Mouse (Mus musculus): ENCODE data around the gene Eml2. TPM values are rescaled to one million over a fixed set of nuclear protein-coding genes. Genes with fewer than 3 reads are reported as not detected.

The Eml2 gene
- polyA plus RNA-seq, 1 experiment: 58.3 TPM

GRCm38 (mm10) chr7:19230041-19230580 lies 53.9 kb downstream of the Eml2 start:
- no peak for DNase-seq (ENCODE audit: low spot score)

DNA sequence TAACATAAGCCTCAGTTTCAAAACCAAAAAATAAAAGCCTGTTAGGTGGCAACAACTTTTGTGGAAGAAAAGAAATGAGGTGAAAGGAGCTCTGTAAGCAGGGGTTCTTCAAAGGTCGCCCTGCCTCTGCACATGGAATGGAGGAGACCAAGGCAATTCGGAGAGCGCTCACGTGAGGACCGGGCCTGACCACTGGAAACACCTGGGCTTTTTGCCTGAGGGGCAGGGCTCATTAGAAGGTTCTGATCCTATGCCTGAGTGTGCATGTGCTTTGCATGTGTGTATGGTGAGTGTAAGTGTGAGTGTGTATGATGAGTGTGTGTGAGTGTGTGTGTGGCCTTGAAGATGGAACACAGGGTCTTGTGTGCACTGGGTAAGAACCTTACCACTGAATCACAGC lies 54.7 kb downstream of the Eml2 start:
- DNase-seq (ENCODE audit: low spot score): no peak

DNA sequence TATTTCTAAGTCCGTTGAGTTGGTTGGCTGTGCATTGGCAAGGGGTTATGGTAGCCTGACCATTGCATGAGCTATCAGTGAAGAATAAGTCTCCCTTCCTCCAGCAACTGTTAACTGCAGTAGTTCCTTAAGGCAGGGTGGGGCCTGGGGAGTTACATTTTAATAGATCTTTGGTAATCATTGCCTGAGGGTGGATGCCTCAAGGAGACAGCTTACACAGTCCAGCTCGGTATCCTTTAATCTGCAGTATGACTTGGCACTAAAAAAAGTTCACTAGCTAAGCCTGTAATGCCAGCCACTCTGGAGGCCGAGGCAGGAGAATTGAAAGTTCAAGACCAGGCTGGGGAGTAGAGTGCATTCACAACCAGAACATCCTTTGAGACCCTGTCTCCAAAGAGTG lies 55.6 kb downstream of the Eml2 start:
- DNase-seq (ENCODE audit: low spot score): no peak

GRCm38 (mm10) chr7:19234652-19235051 lies 58.4 kb downstream of the Eml2 start:
- no peak for DNase-seq (ENCODE audit: low spot score)

- DNase-seq (ENCODE audit: low spot score): no peak
Observed at GRCm38 (mm10) chr7:19235092-19235671, 59.0 kb downstream of the Eml2 start.

GRCm38 (mm10) chr7:19236411-19236810 lies 60.2 kb downstream of the Eml2 start:
- no peak for DNase-seq (ENCODE audit: low spot score)

- no peak for DNase-seq (ENCODE audit: low spot score)
Observed at GRCm38 (mm10) chr7:19238344-19238743, 62.1 kb downstream of the Eml2 start.

DNA sequence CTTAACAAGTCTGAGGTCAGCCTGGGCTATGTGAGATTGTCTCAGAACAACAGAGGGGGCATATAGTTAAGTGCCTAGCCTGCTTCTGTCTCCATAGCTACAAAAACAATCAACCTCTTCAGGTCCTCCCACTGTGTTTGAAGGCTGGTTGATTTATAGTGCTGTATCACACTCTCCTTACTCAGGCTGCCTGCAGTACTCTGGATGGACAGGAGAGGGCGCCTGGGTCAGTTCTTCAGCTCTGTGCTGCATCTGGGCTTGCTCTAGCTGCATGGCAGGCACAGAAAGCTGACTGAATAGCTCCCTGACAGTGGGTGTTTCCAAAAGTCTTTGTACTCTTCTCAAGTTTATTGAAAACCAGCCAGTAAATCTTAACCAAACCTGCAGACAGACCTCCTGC lies 63.2 kb downstream of the Eml2 start:
- DNase-seq (ENCODE audit: low spot score): peak; percentile 75

- DNase-seq (ENCODE audit: low spot score): no peak
Observed at GRCm38 (mm10) chr7:19239986-19240385, 63.8 kb downstream of the Eml2 start.

- no peak for DNase-seq (ENCODE audit: low spot score)
Observed at GRCm38 (mm10) chr7:19240905-19241463, 64.8 kb downstream of the Eml2 start.

- no peak for DNase-seq (ENCODE audit: low spot score)
Observed at GRCm38 (mm10) chr7:19242005-19242404, 65.8 kb downstream of the Eml2 start.

GRCm38 (mm10) chr7:19243858-19244257 lies 67.6 kb downstream of the Eml2 start:
- DNase-seq (ENCODE audit: low spot score): no peak

DNA sequence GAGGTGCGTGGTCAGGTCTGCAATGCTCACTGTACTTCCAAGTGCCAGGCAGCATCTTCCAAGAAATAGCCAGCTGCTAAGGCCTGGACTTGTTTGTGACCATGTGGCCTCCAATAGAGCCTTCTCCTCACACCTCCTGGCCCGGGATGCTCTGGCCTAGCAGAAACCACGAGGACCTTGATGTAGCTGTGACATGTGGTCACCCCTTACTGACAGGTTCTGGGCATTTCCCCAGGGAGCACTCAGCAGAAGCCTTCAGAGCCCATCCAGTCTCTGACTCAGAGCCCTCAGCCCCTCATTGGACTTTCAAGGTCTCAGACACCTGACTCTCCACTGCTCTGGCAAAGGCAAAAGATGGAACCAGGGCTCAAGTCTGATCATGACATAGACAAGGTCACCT lies 68.9 kb downstream of the Eml2 start:
- DNase-seq (ENCODE audit: low spot score): no peak

DNA sequence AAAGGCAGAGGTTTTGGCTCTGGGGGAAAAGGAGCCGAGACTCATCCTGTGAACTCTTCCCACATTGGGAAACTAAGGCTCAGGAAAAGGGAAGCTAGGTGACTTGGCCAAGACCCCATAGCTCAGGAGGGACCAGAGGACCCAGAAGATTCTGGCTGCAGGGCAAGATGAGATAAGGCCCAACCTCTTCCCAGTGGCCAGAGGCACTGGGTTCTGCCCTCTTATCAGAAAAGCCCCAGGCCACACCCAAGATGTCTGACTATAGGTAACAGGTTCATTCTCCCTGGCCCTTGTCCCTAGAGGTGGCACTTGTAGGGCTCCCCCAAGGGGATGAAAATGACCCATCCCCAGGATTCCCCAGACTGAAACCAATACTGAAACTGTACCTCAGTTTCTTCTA lies 70.6 kb downstream of the Eml2 start:
- DNase-seq (ENCODE audit: low spot score): no peak

DNA sequence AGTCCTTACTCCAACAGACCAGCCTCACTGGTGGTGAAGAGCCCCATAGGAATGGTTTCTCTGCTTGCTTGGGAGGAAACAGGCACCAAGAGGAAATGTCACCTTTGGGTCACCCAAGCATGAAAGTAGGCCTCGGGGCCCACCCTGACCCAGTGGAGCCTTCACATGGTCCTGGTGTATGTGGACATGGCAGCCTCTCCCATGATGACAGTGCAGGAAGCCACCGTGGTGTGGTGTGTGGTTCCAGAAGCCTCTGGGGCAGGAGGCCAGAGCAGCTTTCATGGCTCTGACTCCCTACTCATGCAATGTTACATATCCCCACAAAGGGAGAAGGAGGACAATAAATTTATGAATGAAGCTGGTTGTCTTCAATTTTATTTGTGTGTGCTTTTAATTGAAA lies 71.3 kb downstream of the Eml2 start:
- no peak for DNase-seq (ENCODE audit: low spot score)

DNA sequence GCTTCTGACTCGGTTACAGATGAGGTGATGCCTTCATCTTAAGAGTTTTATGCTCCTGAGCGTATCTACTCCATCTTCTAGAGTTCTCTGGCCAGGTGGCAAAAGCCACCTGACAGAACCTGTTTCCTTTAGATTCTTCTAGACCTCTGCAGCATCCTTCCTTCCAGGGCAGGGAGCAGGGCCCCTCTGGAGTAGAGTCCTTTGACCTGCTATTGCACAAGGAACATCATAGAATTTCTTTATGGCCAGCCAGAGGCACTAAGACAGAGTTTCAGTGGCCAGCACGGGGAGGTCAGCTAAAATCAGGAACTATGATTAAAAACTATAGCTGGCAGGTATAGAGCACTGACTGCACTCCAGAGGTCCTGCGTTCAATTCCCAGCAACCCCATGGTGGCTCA lies 75.9 kb downstream of the Eml2 start:
- no peak for DNase-seq (ENCODE audit: low spot score)

GRCm38 (mm10) chr7:19253437-19253836 lies 77.2 kb downstream of the Eml2 start:
- no peak for DNase-seq (ENCODE audit: low spot score)

DNA sequence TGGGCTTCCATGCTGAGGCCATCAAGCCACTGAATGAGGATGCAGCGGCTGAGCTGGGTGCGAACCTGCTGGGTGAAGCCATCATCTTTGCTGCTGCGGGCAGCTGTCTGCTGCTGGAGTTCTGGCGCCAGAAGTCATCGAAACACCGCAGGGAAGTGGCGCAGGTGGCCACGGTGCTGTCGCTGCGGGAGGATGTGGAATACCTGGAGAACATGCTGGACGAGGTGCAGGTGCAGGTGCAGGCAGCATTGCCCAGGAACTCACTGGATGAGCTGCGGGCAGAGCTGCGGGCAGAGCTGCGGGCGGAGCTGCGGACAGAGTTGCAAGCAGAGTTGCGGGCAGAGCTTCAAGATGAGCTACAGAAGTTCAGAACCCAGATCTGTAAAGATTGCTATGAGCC lies 79.2 kb downstream of the Eml2 start:
- no peak for DNase-seq (ENCODE audit: low spot score)

Other genes starting within 250 kb of the Eml2 start
- 0.04 TPM in 1 of 2 replicates, not detected in the other for gene Nanos2, start 189.0 kb upstream of the Eml2 start, polyA plus RNA-seq (2012; rRNA removed)
- gene Mypop, start 185.2 kb upstream of the Eml2 start, polyA plus RNA-seq (2012; rRNA removed): 7.5 and 9.5 TPM in 2 replicates
- 15.8 and 20.3 TPM in 2 replicates for gene Irf2bp1, start 172.4 kb upstream of the Eml2 start, polyA plus RNA-seq (2012; rRNA removed)
- gene Foxa3, start 152.9 kb upstream of the Eml2 start, polyA plus RNA-seq (2012; rRNA removed): 0.04 TPM in 1 of 2 replicates, not detected in the other
- gene Sympk, start 152.0 kb upstream of the Eml2 start, polyA plus RNA-seq (2012; rRNA removed): 35.0 and 43.7 TPM in 2 replicates
- 0.03 TPM in 1 of 2 replicates, not detected in the other for gene Rsph6a, start 121.7 kb upstream of the Eml2 start, polyA plus RNA-seq (2012; rRNA removed)
- 44.9 and 46.4 TPM in 2 replicates for gene Dmwd, start 100.2 kb upstream of the Eml2 start, polyA plus RNA-seq (2012; rRNA removed)
- gene Dmpk, start 92.6 kb upstream of the Eml2 start, polyA plus RNA-seq (2012; rRNA removed): 525 and 848 TPM in 2 replicates
- 59.1 and 60.2 TPM in 2 replicates for gene Six5, start 81.8 kb upstream of the Eml2 start, polyA plus RNA-seq (2012; rRNA removed)
- 0.13 and 0.40 TPM in 2 replicates for gene Gm4969, start 58.1 kb upstream of the Eml2 start, polyA plus RNA-seq (2012; rRNA removed)
- gene Fbxo46, start 56.6 kb upstream of the Eml2 start, polyA plus RNA-seq (2012; rRNA removed): 7.2 and 7.7 TPM in 2 replicates
- gene Qpctl, start 27.1 kb upstream of the Eml2 start, polyA plus RNA-seq (2012; rRNA removed): 11.1 and 13.1 TPM in 2 replicates
- gene Snrpd2, start 26.7 kb upstream of the Eml2 start, polyA plus RNA-seq (2012; rRNA removed): 122 and 124 TPM in 2 replicates
- gene Gipr, start 10.3 kb upstream of the Eml2 start, polyA plus RNA-seq (2012; rRNA removed): 0.09 and 0.28 TPM in 2 replicates
- gene Gpr4, start 36.1 kb downstream of the Eml2 start, polyA plus RNA-seq (2012; rRNA removed): 13.5 and 14.3 TPM in 2 replicates
- gene Opa3, start 51.9 kb downstream of the Eml2 start, polyA plus RNA-seq (2012; rRNA removed): 18.1 and 19.4 TPM in 2 replicates
- 133 and 146 TPM in 2 replicates for gene Vasp, start 95.4 kb downstream of the Eml2 start, polyA plus RNA-seq (2012; rRNA removed)
- gene Ppm1n, start 103.6 kb downstream of the Eml2 start, polyA plus RNA-seq (2012; rRNA removed): 0.04 and 0.29 TPM in 2 replicates
- 36.2 and 45.7 TPM in 2 replicates for gene Rtn2, start 106.2 kb downstream of the Eml2 start, polyA plus RNA-seq (2012; rRNA removed)
- gene Fosb, start 133.6 kb downstream of the Eml2 start, polyA plus RNA-seq (2012; rRNA removed): 1.5 and 2.6 TPM in 2 replicates
- 42.3 and 47.5 TPM in 2 replicates for gene Ercc1, start 168.4 kb downstream of the Eml2 start, polyA plus RNA-seq (2012; rRNA removed)
- 8.9 and 9.8 TPM in 2 replicates for gene Cd3eap, start 183.1 kb downstream of the Eml2 start, polyA plus RNA-seq (2012; rRNA removed)
- 16.5 and 19.6 TPM in 2 replicates for gene Ppp1r13l, start 183.3 kb downstream of the Eml2 start, polyA plus RNA-seq (2012; rRNA removed)
- gene Ercc2, start 205.6 kb downstream of the Eml2 start, polyA plus RNA-seq (2012; rRNA removed): 23.8 and 24.5 TPM in 2 replicates
- gene Klc3, start 227.7 kb downstream of the Eml2 start, polyA plus RNA-seq (2012; rRNA removed): 6.5 and 7.9 TPM in 2 replicates
- gene Ckm, start 228.4 kb downstream of the Eml2 start, polyA plus RNA-seq (2012; rRNA removed): 417 and 477 TPM in 2 replicates

All from urinary bladder, adult 2 months (tissue).